Mouse (Mus musculus) kidney, postnatal 0 days (tissue): Measurements from ENCODE around the gene Cacna1s. TPM values are rescaled to one million over a fixed set of nuclear protein-coding genes. Genes with fewer than 3 reads are reported as not detected.

Experiments used
- ATAC-seq: fragments of 200-750 bp; cut with Nextera tagmentation; replicated peaks from 2 replicates; pipeline ENCODE4 v1.8.0; 2017; ENCODE audit warnings: low read depth, moderate number of reproducible peaks, moderate TSS enrichment, moderate library complexity; ENCODE audit not compliant: low FRiP score
- DNase-seq: peaks from one replicate; pipeline ENCODE4 v3.0.0-alpha.2; 2016; ENCODE audit warnings: low spot score
- H3K27ac ChIP-seq: fragments of 300-500 bp; sonication (generic); 2 replicates; pipeline ENCODE4 v1.5.1; 2014; ENCODE audit warnings: mild to moderate bottlenecking
- H3K27me3 ChIP-seq: fragments of 300-500 bp; sonication (generic); 2 replicates; pipeline ENCODE4 v1.6.1; 2014; ENCODE audit warnings: low read length, mixed read lengths; ENCODE audit not compliant: insufficient read depth
- H3K36me3 ChIP-seq: fragments of 300-500 bp; sonication (generic); 2 replicates; pipeline ENCODE4 v1.6.1; 2014; ENCODE audit warnings: low read length, mixed read lengths; ENCODE audit not compliant: insufficient read depth
- H3K4me1 ChIP-seq: fragments of 300-500 bp; sonication (generic); replicated peaks from 2 replicates; pipeline ENCODE4 v1.6.1; 2014; ENCODE audit warnings: antibody characterized with exemption, low read length, mixed read lengths; ENCODE audit not compliant: insufficient read depth
- H3K4me2 ChIP-seq: fragments of 300-500 bp; sonication (generic); 2 replicates; pipeline ENCODE4 v1.6.1; 2014; ENCODE audit warnings: mild to moderate bottlenecking, low read length, moderate library complexity, mixed read lengths
- H3K4me3 ChIP-seq: fragments of 300-500 bp; sonication (generic); replicated peaks from 2 replicates; pipeline ENCODE4 v1.5.1; 2014; ENCODE audit warnings: low read depth, low read length
- H3K9ac ChIP-seq: fragments of 300-500 bp; sonication (generic); 2 replicates; pipeline ENCODE4 v1.6.1; 2014; ENCODE audit warnings: low read depth, low read length
- H3K9me3 ChIP-seq: fragments of 300-500 bp; sonication (generic); replicated peaks from 2 replicates; pipeline ENCODE4 v1.6.1; 2016; ENCODE audit warnings: low read length, inconsistent platforms, mixed read lengths
- CTCF ChIP-seq: IDR thresholded peaks from 2 replicates; pipeline ENCODE4 v1.5.1; 2016; ENCODE audit warnings: antibody characterized with exemption, low read depth, mild to moderate bottlenecking, moderate library complexity
- WGBS: fragments of 180-500 bp; shearing (Covaris S2); extraction: QIAGEN DNeasy Blood & Tissue Kit; methylation state at CpG from one replicate; pipeline ENCODE4 v1.1.7; 2014; 5-methylcytosine and 5-hydroxymethylcytosine counted together
- polyA plus RNA-seq: library from polyadenylated mRNA; unstranded; fragments of >200 nt; fragmentation: Nextera tagmentation; extraction: Ambion mirVana; gene quantifications from 2 replicates; pipeline ENCODE4 v1.2.1, GENCODE M21; 2015

Gene Cacna1s
- polyA plus RNA-seq, 1 experiment from 2014 or later, result 0.20 TPM

DNA sequence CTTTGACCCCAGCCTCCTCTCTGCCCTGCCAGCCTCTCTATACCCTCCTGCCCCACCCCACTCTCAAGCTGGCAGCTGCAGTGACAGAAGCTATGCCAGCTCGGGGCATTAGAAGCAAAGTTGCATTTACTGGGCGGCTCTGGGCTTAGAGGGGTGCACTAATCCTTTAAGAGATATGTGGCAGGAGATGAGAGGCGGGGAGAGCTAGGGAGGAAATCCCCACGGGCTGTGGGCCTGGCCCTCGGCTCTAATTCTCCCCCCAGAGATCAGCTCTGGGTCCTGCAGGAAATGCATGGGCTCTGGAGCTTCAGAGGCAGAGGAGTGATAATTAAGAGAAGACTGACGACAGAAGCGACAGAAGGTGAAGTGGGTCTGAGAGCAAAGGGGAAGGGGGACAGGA is 19.6 kb upstream of the Cacna1s start:
- Histone ChIP-seq H3K27ac (no peak overlapping the region), H3K27me3 (no peaks in the 10 kb centered on the region), H3K9ac (no peak overlapping the region), H3K36me3 (peaks cover 63% of the 10 kb centered on the region), H3K4me3 (no peak overlapping the region), H3K9me3 (no peaks in the 10 kb centered on the region), H3K4me1 (no peaks in the 10 kb centered on the region), H3K4me2 (no peak overlapping the region)
- ATAC-seq (no peak), DNase-seq (no peak)
- WGBS, result 55% methylated on average over 7 of the region's 7 CpGs
- TF ChIP-seq CTCF, result no peak

DNA sequence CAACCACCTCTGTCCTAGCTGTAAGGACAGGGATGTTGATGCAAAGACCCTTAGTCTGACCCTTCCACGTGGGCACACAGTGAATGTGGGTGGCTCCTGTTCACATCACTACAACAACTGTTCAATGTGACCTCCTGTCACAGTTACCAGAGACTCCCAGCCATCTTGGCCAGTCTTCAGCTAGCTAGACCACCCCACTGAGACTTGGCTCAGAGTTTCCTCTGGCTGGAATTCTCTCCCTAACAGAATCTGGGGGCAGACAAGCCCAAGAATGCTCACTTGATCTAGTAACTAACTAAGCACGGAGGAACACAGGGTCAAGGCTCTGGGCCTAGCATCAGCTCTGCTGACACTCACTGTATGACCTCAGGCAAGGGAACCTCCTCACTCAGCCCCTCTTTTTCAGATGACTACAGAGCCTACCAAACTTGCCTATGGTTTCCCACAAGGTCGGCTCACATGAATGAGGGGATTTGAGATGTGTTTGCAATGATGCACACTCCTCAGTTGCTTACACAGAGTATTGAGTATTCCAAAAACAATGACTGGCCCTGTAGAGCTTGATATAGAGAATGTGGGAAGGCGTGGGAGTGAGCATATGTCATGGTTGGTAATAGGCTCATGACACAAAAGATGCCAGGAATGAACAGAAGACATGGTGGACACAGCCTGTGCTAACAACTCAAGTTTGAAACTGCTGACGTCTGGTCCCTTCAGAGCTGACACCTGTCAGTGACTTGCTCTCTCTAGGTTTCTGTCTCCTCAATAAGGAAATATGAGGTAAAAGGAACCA is 13.6 kb upstream of the Cacna1s start:
- Histone ChIP-seq H3K4me1 (no peaks in the 10 kb centered on the region), H3K4me3 (no peak overlapping the region), H3K9ac (no peak overlapping the region), H3K9me3 (no peaks in the 10 kb centered on the region), H3K36me3 (peaks cover 16% of the 10 kb centered on the region), H3K27ac (no peak overlapping the region), H3K4me2 (no peak overlapping the region), H3K27me3 (no peaks in the 10 kb centered on the region)
- 72% methylated on average over 5 of the region's 5 CpGs for WGBS
- no peak for TF ChIP-seq CTCF
- DNase-seq, result no peak
- ATAC-seq, result no peak

DNA sequence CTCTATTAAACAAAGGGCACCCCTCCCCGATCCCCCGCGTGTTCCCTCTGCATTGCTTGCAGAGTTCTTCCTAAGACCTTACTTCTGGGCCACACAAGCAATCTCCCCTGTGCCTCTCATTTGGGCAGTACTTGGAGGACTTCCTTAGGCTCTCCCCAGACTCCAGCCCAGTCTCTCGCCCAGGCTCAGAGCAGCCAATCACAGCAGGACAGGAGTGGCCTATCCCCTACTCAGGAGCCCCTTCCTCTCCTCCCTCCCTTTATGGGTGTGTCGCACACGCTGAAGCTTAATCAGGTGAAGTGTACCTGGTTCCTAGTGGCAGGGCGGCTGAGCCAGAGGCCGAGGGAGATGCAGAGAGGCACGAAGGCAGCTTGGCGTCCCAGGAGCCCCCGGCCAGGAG is 12.1 kb upstream of the Cacna1s start:
- H3K27ac ChIP-seq, result no peak overlapping the region
- no peak overlapping the region for H3K9ac ChIP-seq
- H3K9me3 ChIP-seq, result no peaks in the 10 kb centered on the region
- no peak overlapping the region for H3K4me3 ChIP-seq
- H3K4me2 ChIP-seq, result no peak overlapping the region
- H3K4me1 ChIP-seq, result no peaks in the 10 kb centered on the region
- H3K36me3 ChIP-seq, result peaks cover 1% of the 10 kb centered on the region; the same call in 1 of the 2 replicates
- WGBS, result 16% methylated on average over 11 of the region's 11 CpGs
- DNase-seq (no peak), ATAC-seq (no peak; the same call in 1 of the 2 replicates)
- TF ChIP-seq CTCF, result no peak
- no peaks in the 10 kb centered on the region for H3K27me3 ChIP-seq

DNA sequence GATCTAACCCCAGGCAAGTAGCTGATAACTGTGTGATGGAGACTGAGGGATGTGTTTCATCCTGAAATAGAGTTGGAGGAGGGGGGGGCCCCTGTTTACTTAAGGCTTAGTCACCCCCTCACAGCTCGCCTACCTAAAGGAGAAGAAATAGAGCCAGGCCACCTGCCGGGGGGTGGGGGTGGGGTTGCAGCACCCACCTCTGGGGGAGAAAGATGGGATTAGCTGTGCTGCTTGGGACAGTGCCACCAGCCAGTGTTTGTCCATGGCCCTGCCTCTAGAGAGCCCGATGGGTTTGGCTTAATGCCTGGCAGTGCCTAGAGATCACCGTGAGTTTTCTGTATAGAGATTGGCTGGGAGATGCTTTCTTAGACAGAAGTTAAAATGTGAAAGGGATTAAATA is 11.7 kb upstream of the Cacna1s start:
- no peaks in the 10 kb centered on the region for H3K4me1 ChIP-seq
- H3K27me3 ChIP-seq, result no peaks in the 10 kb centered on the region
- no peak overlapping the region for H3K9ac ChIP-seq
- DNase-seq (no peak), ATAC-seq (no peak)
- no peak for TF ChIP-seq CTCF
- H3K4me2 ChIP-seq, result no peak overlapping the region
- H3K4me3 ChIP-seq, result no peak overlapping the region
- no peak overlapping the region for H3K27ac ChIP-seq
- H3K9me3 ChIP-seq, result no peaks in the 10 kb centered on the region
- no peaks in the 10 kb centered on the region for H3K36me3 ChIP-seq
- WGBS, result 31% methylated on average over 4 of the region's 4 CpGs

DNA sequence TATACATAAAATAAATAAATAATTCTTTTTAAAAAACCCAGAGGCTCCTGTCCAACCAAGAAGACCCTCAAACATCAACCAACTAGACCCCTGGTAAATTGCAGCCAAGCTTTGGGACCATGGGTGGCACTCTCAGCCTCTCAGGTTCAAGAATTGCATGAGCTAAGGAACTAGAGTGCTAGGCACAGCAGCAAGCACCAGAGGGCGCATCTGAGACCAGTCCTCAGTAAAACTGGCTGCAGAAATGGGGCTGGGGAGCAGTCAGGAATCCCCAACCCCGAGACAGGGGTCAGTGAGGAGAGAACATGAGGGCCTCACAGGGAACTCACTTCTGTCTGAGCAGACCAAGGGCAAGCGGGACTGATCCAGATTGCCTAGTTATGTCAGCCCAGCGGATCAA is 6.8 kb upstream of the Cacna1s start:
- DNase-seq, result peak; percentile 80
- peaks cover 16% of the 10 kb centered on the region for H3K27me3 ChIP-seq
- WGBS, result 14% methylated on average over 4 of the region's 4 CpGs

DNA sequence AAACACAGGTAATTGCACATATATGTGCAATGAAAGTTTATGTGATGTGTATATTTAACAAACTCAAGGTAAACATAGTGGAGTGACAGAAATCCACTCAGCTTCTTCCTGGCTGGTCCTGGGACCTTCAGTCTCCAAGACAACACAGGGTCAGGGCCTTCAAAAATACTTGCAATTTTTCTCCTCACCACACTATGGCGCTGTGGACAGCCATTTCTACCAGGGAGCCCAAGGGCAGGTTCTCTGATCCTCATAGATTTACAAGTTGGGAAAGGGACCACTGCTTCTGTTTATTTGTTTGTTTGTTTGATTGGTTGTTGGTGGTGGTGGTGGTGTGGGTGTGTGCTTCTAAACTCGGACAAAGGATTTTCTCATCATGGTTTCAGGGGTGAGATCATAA is 5.1 kb upstream of the Cacna1s start:
- TF ChIP-seq CTCF, result peak; percentile 75
- 10% methylated on average over 2 of the region's 2 CpGs for WGBS
- Histone ChIP-seq H3K27me3 (peaks cover 23% of the 10 kb centered on the region), H3K4me1 (peaks cover 7% of the 10 kb centered on the region; the same call in 1 of the 2 replicates), H3K9me3 (no peaks in the 10 kb centered on the region), H3K9ac (no peak overlapping the region), H3K4me3 (no peak overlapping the region), H3K4me2 (no peak overlapping the region), H3K36me3 (no peaks in the 10 kb centered on the region), H3K27ac (no peak overlapping the region)
- ATAC-seq (no peak), DNase-seq (peak; percentile 65)

More for the DNA sequence above, 6.8 kb upstream of the Cacna1s start:
- H3K4me2 ChIP-seq, result no peak overlapping the region
- H3K36me3 ChIP-seq, result no peaks in the 10 kb centered on the region
- peaks cover 2% of the 10 kb centered on the region; the same call in 1 of the 2 replicates for H3K4me1 ChIP-seq
- TF ChIP-seq CTCF, result peak; percentile 71
- no peak overlapping the region for H3K27ac ChIP-seq
- no peak for ATAC-seq
- no peaks in the 10 kb centered on the region for H3K9me3 ChIP-seq
- H3K9ac ChIP-seq, result no peak overlapping the region
- H3K4me3 ChIP-seq, result no peak overlapping the region
